Mouse (Mus musculus) embryo, embryonic 9.5 days (tissue): ENCODE data around the gene Cadps.
A peak's percentile ranks its signal among the peaks of the same experiment; 100 is the strongest.

ENCODE experiments used
- DNase-seq: peaks from one replicate; pipeline ENCODE4 v3.0.0-alpha.2; 2017; ENCODE audit errors: extremely low spot score

Gene Cadps

DNA sequence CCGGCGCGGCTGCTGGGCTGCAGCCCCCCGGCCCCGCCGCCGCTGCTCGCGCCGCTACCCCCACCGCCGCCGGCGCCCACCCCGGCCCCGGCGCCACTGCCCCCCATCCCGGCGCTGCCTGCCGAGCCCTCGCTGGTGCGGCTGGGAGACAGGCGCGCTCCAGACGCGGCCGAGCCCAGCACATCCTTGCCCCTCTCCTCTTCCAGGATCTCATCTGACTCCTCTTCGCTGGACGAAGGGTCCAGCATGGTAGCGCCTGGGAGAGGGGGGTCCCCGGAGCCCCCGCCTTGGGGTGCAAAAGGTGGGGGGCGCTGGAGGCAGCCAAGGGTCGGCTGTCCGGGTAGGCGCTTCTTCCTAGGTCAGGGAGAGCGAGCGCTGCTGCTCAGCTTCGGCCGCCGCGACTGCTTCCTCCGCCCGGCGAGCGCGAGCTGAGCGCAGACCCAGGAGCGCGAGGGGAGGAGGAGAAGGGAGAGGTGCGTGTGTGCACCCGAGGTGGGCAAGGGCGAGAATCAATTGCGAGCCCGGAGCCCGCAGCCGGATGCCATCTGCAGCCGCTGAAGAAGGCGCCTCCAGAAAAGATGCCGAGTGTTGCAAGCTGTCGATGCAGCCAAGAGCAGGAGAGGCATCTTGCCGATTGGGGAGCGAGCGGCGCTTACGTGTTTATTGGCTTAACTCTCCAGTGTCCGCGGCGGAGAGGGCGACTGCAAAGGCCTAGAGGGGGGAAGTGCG is at the start of gene Cadps:
Gene Cadps (minus strand): TSS at position 589 of the 729 bp plus-strand sequence.
- peak; percentile 69 for DNase-seq

DNA sequence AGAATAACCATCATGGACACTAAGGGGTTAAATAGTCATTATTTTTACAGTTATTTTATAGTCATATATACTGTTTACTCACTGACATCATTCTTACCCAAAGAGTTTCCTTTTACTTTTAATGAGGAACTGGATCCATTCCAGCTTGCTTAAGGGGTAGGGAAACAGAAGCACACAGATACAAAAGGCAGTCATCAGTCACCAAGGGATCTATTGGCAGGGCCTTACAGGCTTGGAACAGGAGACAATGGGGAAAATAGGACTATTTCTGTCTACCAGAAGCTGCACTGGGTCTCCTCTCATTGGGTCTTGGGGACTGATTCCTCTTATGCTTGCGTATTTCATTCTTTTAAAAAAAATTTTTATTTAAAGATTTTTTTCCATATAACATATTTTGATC is 46.7 kb upstream of the Cadps start:
- DNase-seq = no peak

DNA sequence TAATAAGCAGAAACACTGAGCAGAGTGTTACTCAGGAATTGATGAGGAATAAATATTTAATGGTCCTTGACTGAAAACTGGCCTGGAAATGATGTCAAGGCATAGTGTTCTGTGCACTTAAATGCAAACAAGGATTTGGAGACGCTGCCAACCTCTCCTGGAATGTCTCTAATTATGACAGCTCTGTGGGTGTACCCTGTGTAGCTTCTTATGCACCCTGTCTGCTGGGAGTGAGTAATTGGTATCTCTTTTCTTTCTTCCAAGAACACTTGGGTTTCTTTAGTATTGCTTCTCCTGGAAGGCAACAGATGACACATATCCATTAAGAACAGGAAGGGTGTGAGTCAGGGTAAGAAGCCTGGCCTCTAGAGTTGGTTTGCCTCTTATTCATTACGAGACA is 42.4 kb upstream of the Cadps start:
- no peak for DNase-seq

DNA sequence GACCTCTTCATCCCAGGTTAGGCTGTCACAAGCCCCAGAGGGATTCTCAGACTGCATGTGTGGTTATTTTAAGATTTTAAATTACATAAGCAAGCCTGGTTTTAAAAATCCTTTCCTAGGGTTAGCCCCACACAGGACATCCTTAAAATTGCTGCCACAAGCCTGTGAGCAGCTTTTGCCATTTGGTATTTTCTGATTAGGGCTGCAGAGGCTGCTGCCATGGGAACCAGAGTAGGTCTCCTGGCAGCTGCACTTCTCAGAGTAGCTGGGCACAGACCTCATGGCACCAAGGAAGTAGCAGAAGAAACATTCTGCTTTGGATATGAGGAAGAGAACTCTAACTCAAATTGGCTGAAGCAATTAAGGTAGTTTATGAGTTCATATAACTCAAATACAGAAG is 21.0 kb upstream of the Cadps start:
- no peak for DNase-seq

DNA sequence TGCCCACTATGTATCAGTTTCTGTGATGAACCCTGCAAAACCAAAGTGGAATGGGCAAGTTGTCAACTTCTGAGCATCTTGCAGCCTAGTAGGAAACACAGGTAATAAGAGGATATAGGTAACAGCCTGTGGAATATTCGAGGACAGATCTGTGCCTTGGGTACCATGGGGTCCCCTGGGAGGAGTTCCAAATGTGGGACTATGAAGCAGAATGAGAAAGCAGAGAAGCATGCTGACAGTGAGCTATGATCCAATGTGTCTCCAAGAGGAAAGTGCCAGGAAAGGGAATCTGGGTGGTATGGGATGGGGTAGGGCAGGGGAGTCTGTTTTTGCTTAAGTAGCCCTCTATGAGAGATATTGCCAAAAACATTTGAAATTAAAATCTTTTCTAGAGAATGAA is 16.6 kb upstream of the Cadps start:
- no peak for DNase-seq

DNA sequence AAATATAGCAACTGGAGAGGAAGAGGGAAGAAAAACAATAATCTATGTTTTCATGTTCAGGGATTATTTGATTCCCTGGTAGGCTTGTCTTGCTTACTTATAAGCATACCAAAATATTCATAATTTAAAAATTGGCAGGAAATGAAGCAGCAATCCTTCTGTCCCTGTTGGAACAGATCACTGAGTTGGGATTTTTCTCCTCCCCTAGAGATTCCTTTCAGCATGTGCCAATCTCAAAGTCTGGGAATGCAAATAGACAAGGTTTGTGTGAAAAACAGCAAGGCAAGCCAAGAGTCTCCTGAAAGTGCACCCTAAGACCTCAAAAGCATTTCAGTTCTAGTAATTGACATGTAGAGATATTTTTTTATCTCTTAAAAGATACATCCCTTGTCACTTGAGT is 16.1 kb upstream of the Cadps start:
- no peak for DNase-seq

DNA sequence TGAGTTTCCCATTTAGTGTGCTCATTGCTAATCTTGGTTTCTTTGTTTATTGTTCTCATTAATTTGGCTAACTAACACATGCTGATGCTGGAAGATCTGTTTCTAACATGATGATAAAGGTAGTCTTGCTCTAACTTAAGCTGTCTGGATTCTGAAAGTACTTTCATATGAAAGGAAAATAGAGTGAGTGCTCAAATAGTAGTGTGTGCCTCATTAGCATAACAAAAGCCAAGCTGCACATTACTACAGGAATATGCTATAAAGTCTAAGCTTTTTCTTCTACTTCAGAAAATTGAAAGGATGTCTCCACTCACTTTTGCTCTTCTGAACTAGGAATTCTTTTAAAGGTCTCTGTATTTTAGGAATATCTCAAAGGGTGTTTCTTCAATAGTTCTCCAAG is 15.4 kb upstream of the Cadps start:
- DNase-seq = no peak

DNA sequence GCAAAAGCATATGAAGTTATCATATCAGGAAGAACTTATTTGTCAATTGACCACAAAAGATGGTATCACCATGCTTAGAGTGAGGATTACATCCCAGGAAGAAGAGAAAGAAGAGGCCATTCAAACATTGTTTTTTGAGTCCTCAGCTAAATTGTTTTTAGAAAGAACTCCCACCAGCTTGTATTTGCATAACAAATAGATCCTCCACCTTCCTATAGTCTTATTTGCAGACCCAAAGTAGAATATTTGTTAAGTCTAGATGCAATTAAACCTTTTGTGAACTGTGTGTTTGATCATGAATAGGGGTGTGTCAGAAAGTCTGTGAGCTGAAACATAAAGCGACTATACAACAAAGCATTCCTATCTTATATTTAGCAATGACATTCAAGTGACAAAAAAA is 15.0 kb upstream of the Cadps start:
- DNase-seq = no peak

DNA sequence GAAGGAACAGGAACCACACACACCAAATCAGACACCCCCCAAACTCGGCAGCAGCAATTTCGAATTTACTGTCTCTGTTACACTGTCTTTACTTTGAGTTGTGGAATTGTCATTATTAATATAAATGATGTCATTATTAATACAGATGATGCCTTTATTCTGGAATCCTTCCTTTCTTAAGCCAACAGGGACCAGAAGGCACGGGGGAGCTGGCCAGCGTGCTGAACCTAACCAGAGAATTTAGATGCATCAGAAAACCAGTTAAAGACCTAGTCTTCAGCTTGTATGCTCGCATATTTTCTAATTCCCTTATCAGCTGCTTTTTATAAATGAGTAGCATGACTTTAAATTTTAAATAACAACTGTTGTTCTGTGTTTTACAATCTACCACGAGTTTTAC is 902 bp upstream of the Cadps start:
- peak; percentile 54 for DNase-seq

DNA sequence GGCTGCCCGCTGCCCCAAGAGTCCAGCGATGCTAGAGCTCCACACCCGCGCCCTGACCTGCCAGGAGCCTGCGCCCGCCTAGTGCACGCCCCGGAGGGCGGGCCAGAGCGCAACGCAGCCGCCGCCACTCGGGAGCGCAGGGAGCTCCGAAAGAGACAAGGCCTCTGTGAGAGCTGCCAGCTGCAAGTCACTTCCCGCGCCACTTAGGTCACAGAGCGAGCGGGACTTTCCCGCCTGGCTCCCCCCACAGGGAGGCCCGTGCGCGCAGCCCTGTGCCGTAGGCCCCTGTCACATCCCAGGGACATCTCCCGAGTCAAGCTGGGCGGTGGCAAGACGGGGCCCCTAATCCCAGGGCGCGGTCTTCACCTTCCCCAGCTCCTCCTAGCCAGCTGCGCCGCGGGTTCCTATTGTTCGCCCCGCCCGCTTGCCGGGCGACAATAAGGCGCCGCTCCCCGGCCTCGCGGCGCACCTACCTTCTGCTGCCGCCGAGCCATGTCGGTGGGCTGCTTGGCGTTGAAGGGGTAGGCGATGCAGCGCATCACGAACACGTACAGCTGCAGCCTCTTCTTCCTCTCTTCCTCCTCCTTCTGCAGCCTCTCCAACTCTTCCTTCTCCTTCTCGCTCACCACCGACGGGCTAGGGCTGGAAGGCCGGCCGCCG is 918 bp downstream of the Cadps start:
- peak; percentile 76 for DNase-seq

DNA sequence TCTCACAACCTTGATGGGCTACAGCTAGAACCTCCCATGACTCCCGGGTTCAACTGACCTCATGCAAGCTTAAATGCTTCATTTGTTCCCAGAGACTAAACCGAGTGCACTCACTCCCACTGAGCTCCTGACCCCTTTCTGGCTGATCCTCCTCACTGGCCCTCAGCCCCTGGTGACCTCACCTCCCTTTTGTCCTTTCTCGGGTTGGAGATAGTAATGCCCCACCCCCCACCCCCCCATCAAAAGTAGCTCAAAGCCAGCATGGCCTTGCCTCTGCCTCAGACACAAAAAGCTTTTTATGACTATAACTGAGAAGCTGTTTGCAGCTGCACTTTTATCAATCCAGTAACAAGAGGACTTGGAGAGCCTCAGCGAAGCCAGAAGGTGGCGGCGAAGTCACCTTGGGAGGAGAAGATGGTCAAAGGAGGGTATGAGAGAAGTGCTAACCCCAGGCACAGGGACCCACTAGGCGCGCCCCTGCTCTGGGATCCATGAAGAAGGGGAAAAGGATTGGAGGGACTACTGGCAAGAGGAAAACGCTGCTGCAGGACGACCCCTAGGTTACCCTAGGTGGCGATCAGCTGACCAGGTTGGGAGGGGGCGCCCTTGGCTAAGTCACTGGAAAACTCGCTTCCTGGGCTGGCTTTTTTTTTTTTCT is 1.6 kb downstream of the Cadps start:
- peak; percentile 20 for DNase-seq

DNA sequence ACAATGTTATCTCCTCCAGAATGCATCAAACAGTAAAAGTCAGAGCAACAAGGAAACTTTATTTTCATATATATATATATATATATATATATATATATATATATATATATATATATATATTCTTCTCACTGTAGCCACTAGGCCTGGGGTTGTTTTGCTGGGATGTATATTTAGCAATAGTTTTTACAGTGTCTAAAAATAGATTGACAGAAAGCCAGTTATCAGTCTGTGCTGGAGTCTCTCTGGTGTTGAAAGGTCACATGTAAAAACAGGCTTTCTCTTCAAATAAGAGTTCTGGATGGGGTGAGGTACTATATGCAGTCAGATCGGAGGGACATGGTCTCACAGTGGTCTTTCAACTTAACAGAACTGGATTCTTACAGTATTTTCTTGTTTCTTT is 2.7 kb downstream of the Cadps start:
- no peak for DNase-seq

DNA sequence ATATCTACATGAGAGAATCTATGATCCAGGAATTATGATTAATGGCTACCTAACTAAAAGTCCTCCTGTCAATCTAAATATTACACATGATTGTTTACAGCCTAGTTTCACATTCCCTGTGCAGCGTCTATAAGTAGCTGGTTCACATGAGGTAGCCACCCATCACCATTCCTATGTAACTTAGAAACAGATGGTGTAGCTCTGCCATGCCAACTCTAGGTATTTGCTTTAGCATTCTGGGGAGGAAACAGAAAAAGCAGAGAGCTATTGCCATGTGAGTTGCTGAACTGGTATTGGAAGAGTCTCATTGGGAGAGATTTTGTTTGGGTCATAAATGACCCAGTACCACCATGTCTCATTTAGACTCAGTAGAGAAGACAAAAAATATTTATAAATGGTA is 4.4 kb downstream of the Cadps start:
- DNase-seq = no peak

DNA sequence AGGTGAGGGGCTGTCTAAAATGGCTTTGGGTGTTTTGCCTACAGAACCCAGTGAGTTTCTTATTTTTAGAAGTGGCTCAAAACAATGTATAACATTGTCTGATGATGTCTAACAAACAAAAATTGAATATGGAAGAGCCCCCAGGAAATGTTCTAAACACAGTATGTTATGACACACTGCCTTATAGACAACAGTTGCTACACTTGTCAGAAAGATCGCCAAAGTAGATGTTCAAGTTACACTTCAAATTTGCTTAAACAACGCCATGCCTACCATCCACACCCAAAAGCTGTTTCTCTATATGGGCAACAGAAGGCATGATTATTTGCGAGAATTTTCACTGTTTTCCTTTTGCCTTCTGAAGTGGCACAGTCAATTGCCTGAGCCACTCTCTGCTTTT is 10.8 kb downstream of the Cadps start:
- DNase-seq = no peak

DNA sequence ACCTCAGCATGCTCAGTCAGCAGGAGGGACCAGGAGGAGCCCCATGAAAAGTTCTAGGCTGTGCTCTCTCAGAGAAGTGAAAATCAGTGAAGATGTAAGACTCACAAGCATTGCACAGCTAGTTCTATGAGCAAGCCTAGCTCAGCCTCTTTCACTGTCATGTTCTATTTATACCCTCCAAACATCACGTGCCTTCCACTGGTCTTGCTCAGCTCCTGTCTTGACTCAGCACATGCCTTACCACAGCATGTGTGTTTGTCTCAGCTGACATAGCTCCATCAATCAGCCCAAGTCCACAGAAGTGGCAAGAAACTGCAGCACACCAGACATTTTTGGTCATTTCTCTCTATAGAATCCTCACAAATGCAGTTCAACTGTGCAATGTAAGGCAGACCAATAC is 19.9 kb downstream of the Cadps start:
- DNase-seq = no peak

DNA sequence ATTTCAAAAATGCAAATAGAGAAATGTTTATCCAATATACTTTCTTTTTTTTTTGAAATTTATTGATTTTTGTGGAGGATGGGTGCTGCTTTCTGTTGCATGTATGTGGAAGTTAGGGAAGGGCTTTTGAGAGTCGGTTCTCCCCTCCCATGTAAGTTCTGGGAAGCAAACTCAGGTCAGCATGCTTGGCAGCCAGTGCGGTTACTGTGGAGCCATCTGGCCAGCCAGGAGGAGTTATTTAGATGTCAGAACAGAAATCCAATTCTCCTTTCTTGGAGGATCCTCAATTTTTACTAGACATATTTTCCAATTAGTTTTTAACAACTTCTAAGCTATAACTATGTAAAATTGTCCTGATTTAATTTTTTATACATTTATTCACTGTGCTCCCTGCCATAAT is 21.8 kb downstream of the Cadps start:
- no peak for DNase-seq

DNA sequence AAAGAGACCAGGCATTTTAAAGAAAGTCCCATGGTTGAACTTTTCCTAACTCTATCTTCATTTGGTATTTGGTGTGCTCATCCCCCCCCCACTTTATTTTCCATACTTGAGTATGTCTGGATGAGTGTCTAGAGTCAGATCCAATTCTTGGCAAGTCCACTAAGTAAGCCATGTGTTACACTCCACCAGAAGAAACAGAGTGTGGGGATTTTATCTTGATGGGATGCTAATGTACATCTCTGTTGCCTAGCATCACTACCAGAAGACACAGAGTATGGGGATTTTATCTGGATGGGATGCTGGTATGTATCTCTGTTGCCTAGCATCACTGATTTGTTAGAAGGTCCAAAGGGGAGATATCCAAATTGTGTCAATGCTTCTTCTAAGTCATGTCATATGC is 24.0 kb downstream of the Cadps start:
- no peak for DNase-seq

DNA sequence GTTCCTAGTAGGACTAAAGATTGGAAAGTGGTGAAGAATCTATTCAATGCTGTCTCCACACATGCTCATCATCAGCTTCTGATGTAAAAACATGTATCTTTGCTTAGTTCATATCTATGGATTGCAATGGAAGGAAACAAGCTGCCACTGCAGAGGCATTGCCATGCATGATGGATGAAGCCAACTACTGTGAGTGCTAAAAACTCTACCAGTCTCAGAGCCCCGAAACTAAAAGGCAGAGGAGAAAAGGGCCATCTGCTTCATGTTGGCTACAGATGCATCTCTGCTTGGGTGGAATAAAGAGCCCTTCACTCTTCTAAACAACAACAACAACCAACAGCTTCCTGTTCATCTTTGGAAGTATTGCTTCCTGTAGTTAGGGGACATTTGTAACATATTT is 38.6 kb downstream of the Cadps start:
- DNase-seq = no peak

DNA sequence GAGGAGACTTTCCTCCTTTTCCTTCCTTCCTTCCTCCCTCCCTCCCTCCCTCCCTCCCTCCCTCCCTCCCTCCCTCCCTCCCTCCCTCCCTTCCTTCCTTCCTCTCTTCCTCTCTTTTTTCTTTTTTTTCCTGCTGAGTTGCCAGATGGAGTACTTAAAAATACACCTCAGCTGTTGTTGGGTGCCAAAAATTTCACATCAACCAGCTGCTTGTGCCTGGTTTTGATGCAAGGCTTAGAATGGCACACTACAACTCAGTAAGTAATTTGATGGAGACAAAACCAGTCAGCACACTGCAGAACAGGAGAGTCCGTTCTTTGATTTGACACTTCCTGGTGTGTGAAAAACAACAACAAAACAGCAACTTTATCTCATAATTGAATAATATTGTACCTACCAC is 42.9 kb downstream of the Cadps start:
- no peak for DNase-seq

DNA sequence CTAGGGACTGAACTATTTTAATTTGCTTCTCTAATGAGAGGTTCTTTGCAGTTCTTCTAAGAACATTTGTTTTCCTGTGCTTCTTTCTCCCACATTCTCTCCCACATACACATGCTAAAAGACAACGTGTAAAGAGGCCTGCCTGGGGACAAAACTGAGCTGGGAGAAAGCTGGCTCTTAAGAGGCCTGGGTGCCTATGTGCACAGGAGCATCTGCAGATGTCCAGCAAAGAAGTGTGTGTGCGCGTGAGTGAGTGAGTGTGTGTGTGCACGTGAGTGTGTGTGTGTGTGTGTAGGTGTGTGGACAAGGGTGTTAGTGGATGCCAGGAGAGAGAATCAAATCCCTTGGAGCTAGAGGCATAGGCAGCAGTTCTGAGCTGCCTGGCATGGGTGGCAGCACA is 44.9 kb downstream of the Cadps start:
- DNase-seq = no peak

DNA sequence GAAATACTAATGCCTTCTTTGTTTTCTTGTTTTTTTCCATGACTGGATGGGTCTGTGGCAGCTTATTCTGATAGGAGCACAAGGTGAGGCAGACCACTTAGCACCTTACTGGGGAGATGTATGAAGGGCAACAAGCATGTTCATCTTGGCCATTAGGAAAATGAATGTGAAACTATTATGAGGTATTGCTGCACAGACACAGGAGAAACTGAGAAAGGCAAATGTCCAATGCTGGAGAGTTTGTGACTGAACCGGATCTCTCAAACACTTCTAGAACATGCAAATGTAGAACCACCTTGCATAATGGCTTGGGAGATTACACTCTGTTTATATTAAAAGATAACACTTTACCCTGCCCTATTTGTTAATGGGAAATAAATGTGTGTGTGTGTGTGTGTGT is 54.0 kb downstream of the Cadps start:
- DNase-seq = no peak

DNA sequence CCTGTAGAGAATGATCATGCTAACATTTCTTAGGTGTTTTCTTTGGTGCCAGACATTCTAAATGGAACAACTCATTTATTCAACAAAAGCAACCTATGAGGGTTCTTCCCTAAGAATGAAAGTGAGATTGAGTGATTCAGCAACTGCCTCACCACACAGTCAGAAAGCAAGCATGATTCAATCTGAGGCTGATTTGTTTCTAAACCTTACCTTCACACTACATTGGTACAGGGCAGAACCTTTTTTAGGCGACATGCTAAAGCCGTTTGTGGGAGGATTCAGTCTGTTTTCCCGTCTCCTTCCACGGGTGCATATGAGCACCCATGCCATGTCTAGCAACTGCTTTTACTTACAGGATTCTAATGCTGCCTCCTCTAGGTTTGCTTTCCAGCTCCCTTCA is 69.6 kb downstream of the Cadps start:
- no peak for DNase-seq

DNA sequence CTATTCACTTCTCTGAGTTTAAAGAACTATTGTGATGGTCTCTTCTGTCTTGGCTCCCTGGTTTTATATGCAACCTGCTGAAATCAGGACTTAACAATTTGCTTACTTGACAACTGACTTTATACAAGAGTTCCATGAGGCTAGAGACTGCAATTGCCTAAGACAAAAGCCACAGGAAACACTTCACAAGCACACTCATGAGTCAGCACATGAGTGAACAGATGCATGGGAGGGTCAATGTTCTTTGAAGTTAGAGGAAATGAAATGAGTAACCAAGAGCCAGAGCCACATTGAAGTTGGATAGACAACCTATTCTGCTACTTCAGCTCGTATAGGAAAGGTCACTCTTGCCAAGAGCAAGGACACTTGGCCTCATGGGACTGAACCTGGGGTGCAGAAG is 71.1 kb downstream of the Cadps start:
- no peak for DNase-seq
